Mouse (Mus musculus): ENCODE measurements at regions not wholly inside any gene's neighbourhood (a gene's known extent, or its start where the extent isn't known, plus 50 kb on each side); places are given as distances from the start of the nearest gene placed in this dataset.

DNA sequence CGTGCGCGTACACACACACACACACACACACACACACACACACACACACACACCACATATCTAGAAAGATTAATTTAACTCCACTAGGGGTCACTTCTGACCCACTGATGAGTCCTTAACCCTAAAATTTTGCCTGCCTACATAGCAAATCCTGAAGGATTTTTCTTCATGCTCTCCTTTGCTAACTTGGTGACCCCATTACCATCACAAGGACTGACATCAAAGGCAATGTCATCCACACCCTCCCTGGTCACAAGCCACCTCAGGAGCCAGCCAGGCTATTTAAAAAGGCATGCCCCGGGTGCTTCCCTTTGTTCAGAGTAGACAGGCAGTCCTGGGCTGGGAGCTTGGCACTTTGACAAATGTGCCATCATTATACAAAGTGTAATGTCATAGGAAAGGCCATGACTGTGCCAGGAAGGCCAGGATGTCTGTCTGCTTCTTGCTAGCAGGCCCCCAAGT, 1501.4 kb upstream of the Flrt2 start:
- ATAC-seq (ENCODE audit: insufficient number of reproducible peaks, insufficient read depth, low FRiP score, low TSS enrichment) = no peak
- H3K27me3 ChIP-seq = no peaks in the 10 kb centered on the region
- no peak overlapping the region for H3K27ac ChIP-seq
- no peaks in the 10 kb centered on the region for H3K4me1 ChIP-seq
- 78% methylated on average over 4 of the region's 4 CpGs for WGBS
- H3K4me2 ChIP-seq (replicated peaks) = no peak overlapping the region
- no peak overlapping the region for H3K4me3 ChIP-seq
- H3K9me3 ChIP-seq = no peaks in the 10 kb centered on the region
- no peaks in the 10 kb centered on the region for H3K36me3 ChIP-seq
- H3K9ac ChIP-seq = no peak overlapping the region

DNA sequence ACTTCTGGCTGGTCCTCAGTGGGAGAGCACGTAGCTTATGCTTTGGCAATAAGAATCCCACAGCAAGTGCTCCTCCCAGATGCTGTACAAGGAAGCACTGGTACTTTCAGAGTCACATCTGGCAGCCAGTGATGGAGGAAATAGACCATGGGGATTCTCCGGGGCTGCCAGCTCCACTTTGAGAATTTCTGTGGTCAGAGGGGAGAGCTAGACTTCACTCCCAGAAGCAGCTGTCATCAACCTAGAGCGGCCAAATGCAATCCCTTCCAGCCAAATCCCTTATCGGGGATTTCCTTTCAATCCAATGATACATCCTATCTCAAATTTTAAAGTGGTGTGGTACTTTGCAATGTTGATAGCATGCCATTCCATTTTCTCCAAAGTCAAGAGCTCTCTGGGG, 1474.1 kb upstream of the Flrt2 start:
- Histone ChIP-seq H3K27me3 (no peaks in the 10 kb centered on the region), H3K4me1 (no peaks in the 10 kb centered on the region), H3K9ac (no peak overlapping the region), H3K4me2 (replicated peaks) (no peak overlapping the region), H3K4me3 (no peak overlapping the region), H3K9me3 (no peaks in the 10 kb centered on the region), H3K27ac (no peak overlapping the region), H3K36me3 (no peaks in the 10 kb centered on the region)
- WGBS = 55% methylated on average over 4 of the region's 4 CpGs
- ATAC-seq (ENCODE audit: insufficient number of reproducible peaks, insufficient read depth, low FRiP score, low TSS enrichment) = no peak

DNA sequence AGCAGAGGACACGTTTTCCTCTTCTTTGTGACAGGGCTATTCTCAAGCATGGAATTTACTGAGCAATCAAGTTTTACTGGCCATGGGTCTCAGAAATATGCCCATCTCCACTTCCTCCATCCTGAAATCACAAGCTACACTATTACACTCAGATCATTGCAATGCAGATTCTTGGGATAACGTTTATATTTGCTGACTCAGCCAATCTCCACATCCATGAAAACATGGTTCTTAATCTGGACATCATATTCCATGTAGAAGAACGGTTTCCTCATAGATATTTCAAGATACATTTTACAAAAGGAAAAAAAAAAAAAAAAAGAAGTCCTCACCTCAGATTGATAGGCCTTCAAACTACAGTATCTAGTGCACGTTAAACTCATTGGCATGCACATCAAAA, 1462.1 kb upstream of the Flrt2 start:
- Histone ChIP-seq H3K9ac (no peak overlapping the region), H3K4me3 (no peak overlapping the region), H3K27ac (no peak overlapping the region), H3K4me1 (no peaks in the 10 kb centered on the region), H3K9me3 (no peaks in the 10 kb centered on the region), H3K27me3 (no peaks in the 10 kb centered on the region), H3K4me2 (replicated peaks) (no peak overlapping the region), H3K36me3 (no peaks in the 10 kb centered on the region)
- ATAC-seq (ENCODE audit: insufficient number of reproducible peaks, insufficient read depth, low FRiP score, low TSS enrichment) = no peak
- 86% methylated on average over 4 of the region's 4 CpGs for WGBS

DNA sequence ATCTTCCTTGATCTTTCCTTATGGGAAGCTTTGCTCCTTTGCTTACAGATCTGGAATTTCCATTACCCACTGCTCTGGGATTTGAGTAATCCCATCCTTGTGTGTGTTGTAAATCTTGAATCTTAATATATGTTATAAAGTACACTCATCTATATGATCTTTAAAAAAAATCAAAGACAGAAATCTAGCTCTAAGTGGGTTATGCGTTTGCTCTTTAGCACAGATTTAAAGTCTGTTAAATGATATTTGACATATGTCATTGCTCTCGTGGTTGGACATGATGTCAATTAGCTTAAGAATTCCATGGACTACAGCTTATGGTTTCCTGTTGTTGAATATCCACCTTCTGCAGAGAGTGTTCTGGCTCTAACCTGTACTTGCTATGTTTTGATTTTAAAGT, 1446.7 kb upstream of the Flrt2 start:
- 19% methylated on average over 2 of the region's 2 CpGs for WGBS
- no peak for ATAC-seq (ENCODE audit: insufficient number of reproducible peaks, insufficient read depth, low FRiP score, low TSS enrichment)
- no peak overlapping the region for H3K27ac ChIP-seq
- no peaks in the 10 kb centered on the region for H3K9me3 ChIP-seq
- no peak overlapping the region for H3K9ac ChIP-seq
- H3K4me1 ChIP-seq = no peaks in the 10 kb centered on the region
- no peaks in the 10 kb centered on the region for H3K36me3 ChIP-seq
- H3K27me3 ChIP-seq = no peaks in the 10 kb centered on the region
- H3K4me3 ChIP-seq = no peak overlapping the region
- H3K4me2 ChIP-seq (replicated peaks) = no peak overlapping the region

GRCm38 (mm10) chr12:94247362-94247761, 1444.7 kb upstream of the Flrt2 start:
- Histone ChIP-seq H3K36me3 (no peaks in the 10 kb centered on the region), H3K27ac (no peak overlapping the region), H3K27me3 (no peaks in the 10 kb centered on the region), H3K9me3 (no peaks in the 10 kb centered on the region), H3K4me1 (no peaks in the 10 kb centered on the region), H3K9ac (no peak overlapping the region), H3K4me3 (no peak overlapping the region), H3K4me2 (replicated peaks) (no peak overlapping the region)
- ATAC-seq (ENCODE audit: insufficient number of reproducible peaks, insufficient read depth, low FRiP score, low TSS enrichment) = no peak

DNA sequence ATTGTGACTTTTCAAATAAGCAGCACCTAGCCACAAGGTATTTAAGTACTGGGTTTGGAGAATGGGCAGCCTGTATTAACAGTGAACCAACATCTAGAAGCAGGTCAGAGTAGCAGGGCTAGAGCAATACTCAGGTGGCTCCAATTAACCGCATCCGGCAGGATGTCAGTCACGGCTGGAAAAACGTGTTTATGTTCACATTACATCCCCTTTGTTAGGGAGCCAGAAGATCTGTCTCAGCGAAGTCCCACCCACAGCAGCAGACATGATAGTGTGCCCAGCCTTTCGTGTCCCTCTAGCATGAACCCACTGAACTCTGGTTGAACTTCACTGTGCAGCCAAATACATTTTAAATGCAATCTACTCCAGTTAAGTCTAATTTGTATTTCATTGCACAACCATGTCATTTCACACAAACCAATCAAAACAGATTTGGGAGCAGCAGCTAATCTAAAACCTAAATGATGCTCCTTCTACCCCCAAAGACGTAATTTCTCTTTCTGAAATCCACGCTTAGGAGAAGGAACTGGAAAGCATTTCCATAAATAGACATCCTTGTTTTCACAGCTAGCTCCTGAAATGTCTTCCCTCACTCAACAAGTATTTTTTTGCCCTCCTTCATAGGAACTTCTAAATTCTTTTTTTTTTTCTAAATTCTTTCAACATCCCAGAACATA, 1438.9 kb upstream of the Flrt2 start:
- 12% methylated on average over 8 of the region's 8 CpGs for WGBS
- H3K4me3 ChIP-seq = no peak overlapping the region
- no peak overlapping the region for H3K4me2 ChIP-seq (replicated peaks)
- H3K9ac ChIP-seq = no peak overlapping the region
- no peaks in the 10 kb centered on the region for H3K27me3 ChIP-seq
- H3K36me3 ChIP-seq = no peaks in the 10 kb centered on the region
- peak; percentile 69; the same call in 1 of the 2 replicates for ATAC-seq (ENCODE audit: insufficient number of reproducible peaks, insufficient read depth, low FRiP score, low TSS enrichment)
- no peaks in the 10 kb centered on the region for H3K9me3 ChIP-seq
- no peak overlapping the region for H3K27ac ChIP-seq
- H3K4me1 ChIP-seq = peaks cover 4% of the 10 kb centered on the region

GRCm38 (mm10) chr12:94280946-94281345, 1411.1 kb upstream of the Flrt2 start:
- Histone ChIP-seq H3K4me2 (replicated peaks) (no peak overlapping the region), H3K9me3 (no peaks in the 10 kb centered on the region), H3K4me3 (no peak overlapping the region), H3K27ac (no peak overlapping the region), H3K27me3 (no peaks in the 10 kb centered on the region), H3K4me1 (no peaks in the 10 kb centered on the region), H3K36me3 (no peaks in the 10 kb centered on the region), H3K9ac (no peak overlapping the region)
- 56% methylated on average over 2 of the region's 2 CpGs for WGBS
- ATAC-seq (ENCODE audit: insufficient number of reproducible peaks, insufficient read depth, low FRiP score, low TSS enrichment) = no peak

DNA sequence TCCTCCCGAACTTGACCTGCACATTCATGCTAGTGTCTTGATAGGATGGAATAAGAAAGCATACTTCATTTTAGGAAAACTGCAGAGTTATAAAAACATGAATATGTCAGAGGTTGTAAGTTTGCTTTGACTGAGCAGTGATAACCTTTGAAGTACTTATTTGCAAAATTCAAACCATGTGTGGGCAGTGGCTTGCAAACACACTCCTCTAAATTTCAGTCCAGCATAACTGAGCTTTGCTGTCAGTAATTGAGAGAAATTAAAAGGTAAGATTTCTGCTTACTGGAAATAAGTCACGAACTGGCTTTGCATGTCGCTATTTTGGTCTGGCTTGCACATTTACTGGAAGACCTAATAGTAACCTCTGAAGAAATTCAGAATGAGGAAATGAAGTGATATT, 1409.1 kb upstream of the Flrt2 start:
- Histone ChIP-seq H3K4me2 (replicated peaks) (no peak overlapping the region), H3K27me3 (no peaks in the 10 kb centered on the region), H3K9me3 (no peaks in the 10 kb centered on the region), H3K4me3 (no peak overlapping the region), H3K9ac (no peak overlapping the region), H3K27ac (no peak overlapping the region), H3K4me1 (no peaks in the 10 kb centered on the region), H3K36me3 (no peaks in the 10 kb centered on the region)
- 41% methylated on average over 3 of the region's 3 CpGs for WGBS
- no peak for ATAC-seq (ENCODE audit: insufficient number of reproducible peaks, insufficient read depth, low FRiP score, low TSS enrichment)

DNA sequence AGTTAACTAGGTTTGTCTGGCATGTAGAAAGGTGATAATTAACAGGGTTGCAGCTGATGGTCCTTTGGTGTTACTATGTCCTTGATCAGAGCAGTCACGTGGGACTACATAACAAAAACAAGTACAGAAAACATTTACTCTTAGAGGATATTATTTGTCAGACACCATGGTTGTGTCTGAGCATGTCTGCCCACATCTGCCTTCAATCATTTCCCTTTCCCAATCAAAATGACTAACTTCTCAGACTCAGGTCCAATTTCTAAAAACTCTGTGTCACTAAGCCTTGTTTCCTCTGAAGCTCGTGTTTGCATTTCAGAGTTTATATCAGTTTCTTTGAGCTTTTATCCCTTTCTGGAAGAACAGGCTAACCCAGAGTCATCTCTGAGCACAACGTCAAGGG, 1408.5 kb upstream of the Flrt2 start:
- no peaks in the 10 kb centered on the region for H3K27me3 ChIP-seq
- H3K4me2 ChIP-seq (replicated peaks) = no peak overlapping the region
- no peak for ATAC-seq (ENCODE audit: insufficient number of reproducible peaks, insufficient read depth, low FRiP score, low TSS enrichment)

GRCm38 (mm10) chr12:94297864-94298263, 1394.2 kb upstream of the Flrt2 start:
- WGBS = 89% methylated on average over 5 of the region's 5 CpGs
- Histone ChIP-seq H3K27me3 (no peaks in the 10 kb centered on the region), H3K27ac (no peak overlapping the region), H3K9ac (no peak overlapping the region), H3K4me1 (no peaks in the 10 kb centered on the region), H3K4me3 (no peak overlapping the region), H3K9me3 (no peaks in the 10 kb centered on the region), H3K4me2 (replicated peaks) (no peak overlapping the region), H3K36me3 (no peaks in the 10 kb centered on the region)
- ATAC-seq (ENCODE audit: insufficient number of reproducible peaks, insufficient read depth, low FRiP score, low TSS enrichment) = no peak

More for the DNA sequence above, 1408.5 kb upstream of the Flrt2 start:
- 24% methylated on average over 3 of the region's 3 CpGs for WGBS
- no peaks in the 10 kb centered on the region for H3K36me3 ChIP-seq
- no peak overlapping the region for H3K27ac ChIP-seq
- no peak overlapping the region for H3K9ac ChIP-seq
- no peaks in the 10 kb centered on the region for H3K9me3 ChIP-seq
- H3K4me1 ChIP-seq = no peaks in the 10 kb centered on the region
- H3K4me3 ChIP-seq = no peak overlapping the region

GRCm38 (mm10) chr12:94332351-94332750, 1359.7 kb upstream of the Flrt2 start:
- Histone ChIP-seq H3K4me2 (replicated peaks) (no peak overlapping the region), H3K4me3 (no peak overlapping the region), H3K36me3 (no peaks in the 10 kb centered on the region), H3K4me1 (no peaks in the 10 kb centered on the region), H3K27me3 (no peaks in the 10 kb centered on the region), H3K9ac (no peak overlapping the region), H3K27ac (no peak overlapping the region), H3K9me3 (no peaks in the 10 kb centered on the region)
- 79% methylated on average over 5 of the region's 5 CpGs for WGBS
- no peak for ATAC-seq (ENCODE audit: insufficient number of reproducible peaks, insufficient read depth, low FRiP score, low TSS enrichment)

GRCm38 (mm10) chr12:94334671-94335070, 1357.4 kb upstream of the Flrt2 start:
- Histone ChIP-seq H3K36me3 (no peaks in the 10 kb centered on the region), H3K27ac (no peak overlapping the region), H3K4me3 (no peak overlapping the region), H3K27me3 (no peaks in the 10 kb centered on the region), H3K9ac (no peak overlapping the region), H3K9me3 (no peaks in the 10 kb centered on the region), H3K4me1 (no peaks in the 10 kb centered on the region), H3K4me2 (replicated peaks) (no peak overlapping the region)
- 84% methylated on average over 3 of the region's 3 CpGs for WGBS
- no peak for ATAC-seq (ENCODE audit: insufficient number of reproducible peaks, insufficient read depth, low FRiP score, low TSS enrichment)
